In genomic region chr11:120242726-120243530, GRCm38 (mm10) we compare ENCODE assay signal across 9 mouse cellular contexts. TPM values are rescaled to one million over a fixed set of nuclear protein-coding genes. Genes with fewer than 3 reads are reported as not detected.
A peak's percentile ranks its signal among the peaks of the same experiment; 100 is the strongest.
DNase-seq lines count a peak whose midpoint lies in the region; ATAC-seq lines count a peak whose summit lies in the region.
"Had no signal": no experiment of that assay in that cellular context is flagged by ENCODE, and none has a peak within 500 bp of the region (broad histone marks: within the 10 kb centered on the region; RNA-seq: fewer than 3 reads in every experiment).

No protein-coding gene starts in this region.

- no peaks in the 10 kb centered on the region for H3K27me3 ChIP-seq in lung, embryonic 15.5 days
- no peaks in the 10 kb centered on the region for H3K27me3 ChIP-seq in forebrain, embryonic 10.5 days (ENCODE audit: poor library complexity, severe bottlenecking)
- H3K27me3 ChIP-seq in intestine, embryonic 14.5 days (replicated peaks; ENCODE audit: control insufficient read depth, insufficient read depth, low read length), result no peaks in the 10 kb centered on the region
- no peaks in the 10 kb centered on the region for H3K27me3 ChIP-seq in neural tube, embryonic 15.5 days (replicated peaks)

- peak overlapping the region; percentile 88 for H3K27ac ChIP-seq in lung, embryonic 15.5 days
- H3K27ac ChIP-seq in forebrain, embryonic 10.5 days, result peak overlapping the region; percentile 100
- peak overlapping the region; percentile 39 for H3K27ac ChIP-seq in intestine, embryonic 14.5 days (ENCODE audit: low read depth)
- H3K27ac ChIP-seq in neural tube, embryonic 15.5 days (replicated peaks), result peak overlapping the region; percentile 99

- H3K4me2 ChIP-seq in lung, embryonic 15.5 days, result 0 out of 2 replicates have a peak overlapping the region, but pooled peaks have one; percentile 1
- H3K4me2 ChIP-seq in intestine, embryonic 14.5 days (ENCODE audit: low read length), result no peak overlapping the region
- peak overlapping the region; percentile 88 for H3K4me2 ChIP-seq in neural tube, embryonic 15.5 days

- WGBS in lung, embryonic 15.5 days, result 46% methylated on average over 22 of the region's 22 CpGs
- WGBS in forebrain, embryonic 10.5 days, result 61% methylated on average over 22 of the region's 22 CpGs
- WGBS in intestine, embryonic 14.5 days, result 29% methylated on average over 22 of the region's 22 CpGs
- WGBS in neural tube, embryonic 15.5 days, result 9% methylated on average over 22 of the region's 22 CpGs

- peaks cover 86% of the 10 kb centered on the region for H3K4me1 ChIP-seq in lung, embryonic 15.5 days
- peaks cover 97% of the 10 kb centered on the region for H3K4me1 ChIP-seq in forebrain, embryonic 10.5 days
- H3K4me1 ChIP-seq in intestine, embryonic 14.5 days (replicated peaks; ENCODE audit: control insufficient read depth, insufficient read depth, low read length), result peaks cover 63% of the 10 kb centered on the region
- H3K4me1 ChIP-seq in neural tube, embryonic 15.5 days, result peaks cover 86% of the 10 kb centered on the region

- H3K9ac ChIP-seq in lung, embryonic 15.5 days, result peak overlapping the region; percentile 23; the same call in 1 of the 2 replicates
- 0 out of 2 replicates have a peak overlapping the region, but pooled peaks have one; percentile 8 for H3K9ac ChIP-seq in intestine, embryonic 14.5 days (ENCODE audit: low read length)
- H3K9ac ChIP-seq in neural tube, embryonic 15.5 days (replicated peaks), result 0 out of 2 replicates have a peak overlapping the region, but pooled peaks have one; percentile 31

- H3K4me3 ChIP-seq in lung, embryonic 15.5 days, result no peak overlapping the region
- H3K4me3 ChIP-seq in forebrain, embryonic 10.5 days, result peak overlapping the region; percentile 96
- H3K4me3 ChIP-seq in intestine, embryonic 14.5 days (ENCODE audit: low read depth, low read length), result no peak overlapping the region
- H3K4me3 ChIP-seq in neural tube, embryonic 15.5 days (replicated peaks), result no peak overlapping the region

- H3K9me3 ChIP-seq in lung, embryonic 15.5 days, result no peaks in the 10 kb centered on the region
- no peaks in the 10 kb centered on the region for H3K9me3 ChIP-seq in forebrain, embryonic 10.5 days
- no peaks in the 10 kb centered on the region for H3K9me3 ChIP-seq in intestine, embryonic 14.5 days (ENCODE audit: control insufficient read depth, low read length)
- H3K9me3 ChIP-seq in neural tube, embryonic 15.5 days (replicated peaks), result no peaks in the 10 kb centered on the region

- no peak for ATAC-seq in lung, embryonic 15.5 days (ENCODE audit: borderline replicate concordance, extremely low read depth, low FRiP score, low TSS enrichment)
- no peak for ATAC-seq in intestine, embryonic 14.5 days (replicated peaks; ENCODE audit: low FRiP score, low TSS enrichment, low read depth)
- ATAC-seq in neural tube, embryonic 15.5 days (ENCODE audit: low FRiP score), result peak; percentile 39

- H3K36me3 ChIP-seq in lung, embryonic 15.5 days, result no peaks in the 10 kb centered on the region
- peaks cover 39% of the 10 kb centered on the region for H3K36me3 ChIP-seq in forebrain, embryonic 10.5 days (replicated peaks)
- no peaks in the 10 kb centered on the region for H3K36me3 ChIP-seq in intestine, embryonic 14.5 days (ENCODE audit: control insufficient read depth, insufficient read depth, low read length)
- no peaks in the 10 kb centered on the region for H3K36me3 ChIP-seq in neural tube, embryonic 15.5 days

- no peak for DNase-seq in lung, postnatal 4 days
- peak; percentile 35 for DNase-seq in forebrain, embryonic 10.5 days (ENCODE audit: extremely low spot score, low spot score)
- no peak for DNase-seq in intestine, embryonic 14.5 days (ENCODE audit: low spot score)
- DNase-seq in left cerebral cortex, adult 8-10 months (ENCODE audit: low spot score in 2 of 2), result no peak
- no peak for DNase-seq in thymus, adult 18-20 months
- DNase-seq in frontal cortex, adult 2 months (ENCODE audit: extremely low spot score in 1 of 2, low spot score in 1 of 2), result no peak
- DNase-seq: layer of hippocampus, adult 9-11 months had no signal

RNA-seq across cellular contexts. Expression of gene Bahcc1, which starts 10.2 kb away (rescaled TPM):
- 8.7 and 9.2 TPM in 2 replicates for polyA plus RNA-seq in lung, embryonic 15.5 days (2015; fragmentation: Nextera tagmentation; extraction: Ambion mirVana)
- 13.7 and 16.1 TPM in 2 replicates for polyA plus RNA-seq in forebrain, embryonic 10.5 days (2016; fragmentation: Nextera tagmentation; extraction: Ambion mirVana)
- 12.1 and 12.7 TPM in 2 replicates for polyA plus RNA-seq in intestine, embryonic 14.5 days (2014; fragmentation: Nextera tagmentation; extraction: Ambion mirVana)
- 8.7 and 10.4 TPM in 2 replicates for polyA plus RNA-seq in neural tube, embryonic 15.5 days (2015; fragmentation: Nextera tagmentation; extraction: Ambion mirVana)
- total RNA-seq in left cerebral cortex, adult 8-10 months (2022), result 10 to 100 TPM; 20.8 to 23.0 (median 21.6) TPM
- polyA plus RNA-seq in frontal cortex, adult 2 months (2012; rRNA removed), result 16.9 and 17.2 TPM in 2 replicates

Comparison
In these comparisons a context has a peak if more than half of its experiments do, and no peak if none do; other contexts are left out.
1. H3K27ac ChIP-seq: peak in every context shown above with its lines; median percentile 100 in forebrain, embryonic 10.5 days; 99 in neural tube, embryonic 15.5 days; 88 in lung, embryonic 15.5 days; 39 in intestine, embryonic 14.5 days.